12 mouse cellular contexts compared by ENCODE assay signal in the genomic region with DNA sequence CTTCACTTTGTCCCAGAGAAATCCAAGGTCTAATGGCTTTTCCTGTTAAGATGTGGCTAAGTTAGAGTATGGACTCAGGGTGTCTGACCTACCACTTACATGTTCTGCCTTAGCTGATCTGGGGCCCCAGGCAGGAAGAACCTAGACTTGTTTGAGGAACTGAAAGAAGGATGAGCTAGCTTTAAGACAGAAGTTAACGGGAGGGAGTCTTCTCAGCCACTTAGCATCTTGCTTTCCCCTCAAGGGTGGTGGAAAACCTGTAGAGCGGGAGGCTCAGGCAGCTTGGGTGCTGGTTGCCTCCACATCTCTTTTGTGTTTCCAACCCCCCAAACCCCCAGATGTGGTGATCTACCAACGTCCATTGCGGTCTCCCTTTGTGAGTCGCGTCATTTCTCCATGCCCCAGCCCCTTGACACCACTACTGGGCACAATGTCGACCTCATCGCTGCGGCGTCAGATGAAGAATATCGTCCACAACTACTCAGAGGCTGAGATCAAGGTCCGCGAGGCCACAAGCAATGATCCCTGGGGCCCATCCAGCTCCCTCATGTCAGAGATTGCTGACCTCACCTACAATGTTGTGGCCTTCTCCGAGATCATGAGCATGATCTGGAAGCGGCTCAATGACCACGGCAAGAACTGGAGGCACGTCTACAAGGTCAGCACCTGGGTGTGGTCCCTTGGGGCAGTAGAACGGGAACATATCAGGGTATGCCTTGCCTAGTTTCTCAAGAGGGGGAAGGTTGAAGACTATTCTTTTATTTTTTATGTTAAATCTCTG. TPM values are rescaled to one million over a fixed set of nuclear protein-coding genes. Genes with fewer than 3 reads are reported as not detected.
A peak's percentile ranks its signal among the peaks of the same experiment; 100 is the strongest.
DNase-seq lines count a peak whose midpoint lies in the region; ATAC-seq lines count a peak whose summit lies in the region.
"Had no signal": no experiment of that assay in that cellular context is flagged by ENCODE, and none has a peak within 500 bp of the region (broad histone marks: within the 10 kb centered on the region; RNA-seq: fewer than 3 reads in every experiment).

No protein-coding gene starts in this region.

- peaks cover 73% of the 10 kb centered on the region for H3K36me3 ChIP-seq in liver, embryonic 13.5 days
- H3K36me3 ChIP-seq in stomach, embryonic 16.5 days (ENCODE audit: control insufficient read depth, insufficient read depth, low read length): peaks cover 7% of the 10 kb centered on the region; the same call in 1 of the 2 replicates
- H3K36me3 ChIP-seq in midbrain, embryonic 10.5 days: peaks cover 72% of the 10 kb centered on the region

- peak overlapping the region; percentile 28 for H3K4me2 ChIP-seq in liver, embryonic 13.5 days
- no peak overlapping the region for H3K4me2 ChIP-seq in stomach, embryonic 16.5 days (ENCODE audit: low read depth, low read length)

- H3K9ac ChIP-seq in liver, embryonic 13.5 days: 0 out of 2 replicates have a peak overlapping the region, but pooled peaks have one; percentile 30
- H3K9ac ChIP-seq in stomach, embryonic 16.5 days (ENCODE audit: low read length): no peak overlapping the region

- WGBS in liver, embryonic 13.5 days (ENCODE audit: insufficient replicate concordance): 83% methylated on average over 18 of the region's 18 CpGs
- 84% methylated on average over 18 of the region's 18 CpGs for WGBS in stomach, embryonic 16.5 days
- WGBS in midbrain, embryonic 10.5 days: 95% methylated on average over 18 of the region's 18 CpGs

- DNase-seq in cerebellum, adult 9-11 months: peak; percentile 24
- DNase-seq in cerebellum, postnatal 4 days (ENCODE audit: low spot score in 2 of 2): no peak
- DNase-seq in lung, postnatal 36 days: peak; percentile 48
- DNase-seq in lung, postnatal 14 days: no peak
- no peak for DNase-seq in liver, embryonic 13.5 days
- DNase-seq in midbrain, embryonic 10.5 days (ENCODE audit: low spot score): no peak
- no peak for DNase-seq in right cerebral cortex, adult 18-20 months
- DNase-seq: gastrocnemius, postnatal 10 days; layer of hippocampus, adult 9-11 months had no signal

- H3K9me3 ChIP-seq in liver, embryonic 13.5 days (replicated peaks): no peaks in the 10 kb centered on the region
- H3K9me3 ChIP-seq in stomach, embryonic 16.5 days (replicated peaks; ENCODE audit: control insufficient read depth, low read length): no peaks in the 10 kb centered on the region
- no peaks in the 10 kb centered on the region; the same call in 1 of the 2 replicates for H3K9me3 ChIP-seq in midbrain, embryonic 10.5 days (replicated peaks)

- no peaks in the 10 kb centered on the region for H3K27me3 ChIP-seq in liver, embryonic 13.5 days
- H3K27me3 ChIP-seq in stomach, embryonic 16.5 days (ENCODE audit: control insufficient read depth, insufficient read depth, low read length): no peaks in the 10 kb centered on the region
- no peaks in the 10 kb centered on the region for H3K27me3 ChIP-seq in midbrain, embryonic 10.5 days (ENCODE audit: low read depth, poor library complexity, severe bottlenecking)

- peak overlapping the region; percentile 32 for H3K27ac ChIP-seq in liver, embryonic 13.5 days
- H3K27ac ChIP-seq in stomach, embryonic 16.5 days (ENCODE audit: low read length): peak overlapping the region; percentile 33; the same call in 1 of the 2 replicates
- no peak overlapping the region for H3K27ac ChIP-seq in midbrain, embryonic 10.5 days (replicated peaks)

- peak overlapping the region; percentile 15 for H3K4me3 ChIP-seq in liver, embryonic 13.5 days (replicated peaks)
- no peak overlapping the region for H3K4me3 ChIP-seq in stomach, embryonic 16.5 days (replicated peaks; ENCODE audit: low read length)
- no peak overlapping the region for H3K4me3 ChIP-seq in midbrain, embryonic 10.5 days

- H3K4me1 ChIP-seq in liver, embryonic 13.5 days (replicated peaks): peaks cover 71% of the 10 kb centered on the region
- H3K4me1 ChIP-seq in stomach, embryonic 16.5 days (ENCODE audit: control insufficient read depth, insufficient read depth, low read length): peaks cover 21% of the 10 kb centered on the region; the same call in 1 of the 2 replicates
- H3K4me1 ChIP-seq in midbrain, embryonic 10.5 days: peaks cover 20% of the 10 kb centered on the region

- ATAC-seq in liver, embryonic 13.5 days (ENCODE audit: low read depth): no peak
- no peak for ATAC-seq in stomach, embryonic 16.5 days (ENCODE audit: insufficient read depth, low FRiP score)

RNA-seq across cellular contexts. Expression of a gene that starts 3.5 kb away (rescaled TPM):
- 45.6 and 48.2 TPM in 2 replicates for polyA plus RNA-seq in liver, embryonic 13.5 days (2015; fragmentation: Nextera tagmentation; extraction: Ambion mirVana)
- polyA plus RNA-seq in stomach, embryonic 16.5 days (2015; fragmentation: Nextera tagmentation; extraction: Ambion mirVana): 50.2 and 50.4 TPM in 2 replicates
- 56.1 and 60.7 TPM in 2 replicates for polyA plus RNA-seq in midbrain, embryonic 10.5 days (2016; fragmentation: Nextera tagmentation; extraction: Ambion mirVana)

RNA-seq across cellular contexts. Expression of a gene that starts 21.6 kb away (rescaled TPM):
- 79.1 and 83.0 TPM in 2 replicates for polyA plus RNA-seq in liver, embryonic 13.5 days (2015; fragmentation: Nextera tagmentation; extraction: Ambion mirVana)
- 76.3 and 81.1 TPM in 2 replicates for polyA plus RNA-seq in stomach, embryonic 16.5 days (2015; fragmentation: Nextera tagmentation; extraction: Ambion mirVana)
- 176 and 180 TPM in 2 replicates for polyA plus RNA-seq in midbrain, embryonic 10.5 days (2016; fragmentation: Nextera tagmentation; extraction: Ambion mirVana)

RNA-seq across cellular contexts. Expression of a gene that starts 32.2 kb away (rescaled TPM):
- polyA plus RNA-seq in liver, embryonic 13.5 days (2015; fragmentation: Nextera tagmentation; extraction: Ambion mirVana): 2.2 and 2.7 TPM in 2 replicates
- 19.2 and 20.2 TPM in 2 replicates for polyA plus RNA-seq in stomach, embryonic 16.5 days (2015; fragmentation: Nextera tagmentation; extraction: Ambion mirVana)
- polyA plus RNA-seq in midbrain, embryonic 10.5 days (2016; fragmentation: Nextera tagmentation; extraction: Ambion mirVana): 41.2 and 51.2 TPM in 2 replicates

RNA-seq across cellular contexts. Expression of a gene that starts 33.2 kb away (rescaled TPM):
- polyA plus RNA-seq in liver, embryonic 13.5 days (2015; fragmentation: Nextera tagmentation; extraction: Ambion mirVana): not detected in 2 replicates
- polyA plus RNA-seq in stomach, embryonic 16.5 days (2015; fragmentation: Nextera tagmentation; extraction: Ambion mirVana): not detected in 2 replicates
- not detected in 2 replicates for polyA plus RNA-seq in midbrain, embryonic 10.5 days (2016; fragmentation: Nextera tagmentation; extraction: Ambion mirVana)
- polyA plus RNA-seq: lung, embryonic 16.5 days; urinary bladder, adult 2 months had no signal

RNA-seq across cellular contexts. Expression of a gene that starts 42.2 kb away (rescaled TPM):
- 0.19 and 0.24 TPM in 2 replicates for polyA plus RNA-seq in liver, embryonic 13.5 days (2015; fragmentation: Nextera tagmentation; extraction: Ambion mirVana)
- 0.40 and 0.54 TPM in 2 replicates for polyA plus RNA-seq in stomach, embryonic 16.5 days (2015; fragmentation: Nextera tagmentation; extraction: Ambion mirVana)
- 0.33 and 0.48 TPM in 2 replicates for polyA plus RNA-seq in midbrain, embryonic 10.5 days (2016; fragmentation: Nextera tagmentation; extraction: Ambion mirVana)

Comparison
In these comparisons a context has a peak if more than half of its experiments do, and no peak if none do; other contexts are left out.
1. DNase-seq: peak in cerebellum, adult 9-11 months (single experiment) and lung, postnatal 36 days (single experiment); none in cerebellum, postnatal 4 days (0 of 2), lung, postnatal 14 days (single experiment), liver, embryonic 13.5 days (single experiment), midbrain, embryonic 10.5 days (single experiment) and right cerebral cortex, adult 18-20 months (single experiment).